Mouse (Mus musculus): ENCODE measurements around the gene Trmt6. TPM values are rescaled to one million over a fixed set of nuclear protein-coding genes. Genes with fewer than 3 reads are reported as not detected.

The Trmt6 gene
- 26.6 TPM for polyA plus RNA-seq (2017; shearing (Covaris generic))

DNA sequence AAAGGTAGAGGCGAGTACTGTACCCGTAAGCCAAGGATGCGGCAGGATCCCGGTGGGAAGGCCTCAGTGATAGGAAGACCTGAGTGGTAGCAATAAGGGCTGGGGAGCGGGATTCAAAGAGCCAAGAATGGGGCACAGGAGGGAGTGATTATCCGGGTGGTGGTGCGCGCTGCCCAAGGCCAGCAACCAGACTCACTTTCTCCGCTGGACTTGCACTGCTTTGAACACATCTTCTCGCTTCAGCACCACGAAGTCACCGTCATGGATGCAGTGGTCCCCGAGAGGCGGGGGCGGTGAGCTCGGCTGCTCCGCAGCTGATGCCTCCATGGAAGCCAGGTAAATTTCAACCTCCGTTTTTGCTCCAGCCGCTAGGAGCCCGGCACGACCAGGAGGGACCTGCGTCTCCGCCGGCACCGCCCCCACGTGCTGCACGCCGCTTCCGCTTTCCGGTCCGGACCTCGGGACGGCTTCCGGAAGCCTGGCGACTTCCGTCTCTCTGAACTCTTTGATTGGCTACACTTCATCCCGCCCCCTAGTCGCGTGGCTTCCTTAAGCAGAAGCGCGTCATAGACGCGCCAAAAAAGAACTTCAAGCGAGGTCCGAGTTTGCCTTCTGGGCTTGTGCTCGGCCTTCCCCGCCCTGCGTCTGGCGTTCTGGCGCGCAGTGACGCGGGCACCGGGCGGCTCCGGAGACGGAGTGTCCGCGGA, at the start of gene Trmt6, which contains the start of gene Mcm8:
Trmt6 (minus strand) TSS at position 448 of the 707 bp plus-strand sequence.
Mcm8 (plus strand) TSS at position 534 of the 707 bp plus-strand sequence.

GRCm38 (mm10) chr2:132846407-132847358, 30.8 kb upstream of the Trmt6 start, which contains the start of gene Crls1:
TSS of gene Crls1 (plus strand) at chr2:132846666.

DNA sequence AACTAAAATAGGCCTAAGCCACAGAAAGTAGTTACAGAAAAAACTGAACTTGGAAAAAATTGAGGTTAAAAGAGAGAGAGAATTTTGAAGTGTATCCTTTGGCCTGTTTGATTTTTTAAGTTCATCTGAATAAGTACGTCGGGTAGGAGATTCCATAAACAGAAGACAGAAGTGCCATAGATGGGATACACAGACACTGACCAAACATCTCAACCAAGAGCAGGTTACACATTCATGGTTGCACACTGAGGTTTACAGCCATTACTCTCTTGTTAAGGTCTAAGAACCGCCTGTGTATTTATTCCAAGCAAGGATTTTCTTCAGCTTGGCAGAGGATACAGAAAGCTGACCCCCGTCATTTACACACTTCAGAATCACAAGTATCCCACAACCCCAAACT, 34.9 kb downstream of the Trmt6 start, which contains the start of gene Chgb:
Chgb (plus strand) TSS at position 301 of the 400 bp plus-strand sequence.

Other genes starting within 250 kb of the Trmt6 start
- gene Gpcpd1, start 228.3 kb downstream of the Trmt6 start, polyA plus RNA-seq (2017; shearing (Covaris generic)), result 209 TPM
- 63.2 TPM for gene Shld1, start 129.1 kb downstream of the Trmt6 start, polyA plus RNA-seq (2017; shearing (Covaris generic))
- not detected for gene Chgb, start 34.8 kb downstream of the Trmt6 start, polyA plus RNA-seq (2017; shearing (Covaris generic))
- gene Mcm8, start 86 bp upstream of the Trmt6 start, polyA plus RNA-seq (2017; shearing (Covaris generic)), result 1.7 TPM
- gene Crls1, start 30.6 kb upstream of the Trmt6 start, polyA plus RNA-seq (2017; shearing (Covaris generic)), result 21.5 TPM
- not detected for gene Lrrn4, start 64.8 kb upstream of the Trmt6 start, polyA plus RNA-seq (2017; shearing (Covaris generic))
- gene Fermt1, start 129.9 kb upstream of the Trmt6 start, polyA plus RNA-seq (2017; shearing (Covaris generic)), result 0.27 TPM

All from naive thymus-derived CD4-positive, alpha-beta T cell, adult 5 months (primary cell).